Mouse (Mus musculus): ENCODE data around the gene Gm6164. TPM values are rescaled to one million over a fixed set of nuclear protein-coding genes. Genes with fewer than 3 reads are reported as not detected.
"Not testable (repeated sequence)": the region's sequence is repeated elsewhere in the genome, so short reads cannot be mapped to it uniquely, and the experiment has no call there.

The Gm6164 gene
- not detected in 2 replicates for polyA plus RNA-seq (2012; rRNA removed)

DNA sequence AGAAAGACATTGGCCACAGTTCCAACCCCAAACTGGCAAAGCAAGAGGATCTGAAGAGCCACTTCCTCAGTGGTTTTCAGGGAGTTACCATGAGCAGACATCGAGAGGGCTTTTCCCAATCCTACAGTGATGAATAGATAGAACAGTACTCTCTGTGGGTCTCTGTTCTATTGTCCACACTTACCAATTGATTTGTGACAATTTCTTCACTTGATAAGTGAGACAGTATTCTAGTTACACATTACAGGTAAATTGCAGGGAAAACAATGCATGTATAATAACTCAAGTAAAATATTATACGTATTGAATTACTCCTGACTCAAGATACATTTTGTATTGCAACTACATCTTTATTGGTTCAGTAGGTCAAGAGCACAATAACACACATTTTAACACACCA lies at the start of gene Gm6164:
Gene Gm6164 (minus strand): TSS at position 101 of the 400 bp plus-strand sequence.
- not testable (repeated sequence) for DNase-seq (ENCODE audit: low read depth, low spot score)
- WGBS = no CpG with 5 or more reads among the region's 2 CpGs

- WGBS = no CpG with 5 or more reads among the region's 2 CpGs
- DNase-seq (ENCODE audit: low read depth, low spot score) = not testable (repeated sequence)
These were observed 28.3 kb upstream of the Gm6164 start, which contains the start of gene Gm4498 for GRCm38 (mm10) chr7:20233728-20234127. Gene Gm4498 (minus strand): TSS chr7:20233828.

- WGBS = no CpG with 5 or more reads among the region's 3 CpGs
- not testable (repeated sequence) for DNase-seq (ENCODE audit: low read depth, low spot score)
These were observed 12.0 kb downstream of the Gm6164 start, which contains the start of gene Vmn1r95 for GRCm38 (mm10) chr7:20193410-20193809. Gene Vmn1r95 (plus strand): TSS chr7:20193710.

DNA sequence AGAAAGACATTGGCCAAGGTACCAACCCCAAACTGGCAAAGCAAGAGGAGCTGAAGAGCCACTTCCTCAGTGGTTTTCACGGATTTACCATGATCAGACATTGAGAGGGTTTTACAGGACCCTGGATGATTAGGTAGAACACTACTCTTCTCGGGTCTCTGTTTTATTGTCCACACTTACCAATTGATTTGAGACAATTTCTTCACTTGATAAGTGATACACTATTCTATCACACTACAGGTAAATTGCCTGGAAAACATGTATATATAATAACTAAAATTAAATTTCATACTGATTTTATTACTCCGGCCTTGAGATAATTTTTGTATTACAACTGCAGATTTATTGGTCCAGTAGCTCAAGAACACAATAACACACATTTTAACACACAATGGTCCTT lies 37.1 kb downstream of the Gm6164 start, which contains the start of gene Vmn1r94:
Gene Vmn1r94 (minus strand): TSS at position 101 of the 400 bp plus-strand sequence.
- DNase-seq (ENCODE audit: low read depth, low spot score) = not testable (repeated sequence)
- WGBS = no CpG with 5 or more reads among the region's 3 CpGs

Other genes starting within 250 kb of the Gm6164 start
- gene Ceacam20, start 240.2 kb downstream of the Gm6164 start, polyA plus RNA-seq (2012; rRNA removed) = 84.7 and 173 TPM in 2 replicates
- gene Nlrp9b, start 214.1 kb downstream of the Gm6164 start, polyA plus RNA-seq (2012; rRNA removed) = 9.1 and 17.9 TPM in 2 replicates
- 0.08 and 0.12 TPM in 2 replicates for gene Vmn1r91, start 105.9 kb downstream of the Gm6164 start, polyA plus RNA-seq (2012; rRNA removed)
- not detected in 2 replicates for gene Gm16442, start 83.0 kb downstream of the Gm6164 start, polyA plus RNA-seq (2012; rRNA removed)
- gene Vmn1r93, start 66.5 kb downstream of the Gm6164 start, polyA plus RNA-seq (2012; rRNA removed) = not detected in 2 replicates
- gene Vmn1r94, start 37.2 kb downstream of the Gm6164 start, polyA plus RNA-seq (2012; rRNA removed) = not detected in 2 replicates
- not detected in 2 replicates for gene Vmn1r95, start 11.9 kb downstream of the Gm6164 start, polyA plus RNA-seq (2012; rRNA removed)
- not detected in 2 replicates for gene Gm4498, start 28.2 kb upstream of the Gm6164 start, polyA plus RNA-seq (2012; rRNA removed)
- gene Gm5890, start 57.2 kb upstream of the Gm6164 start, polyA plus RNA-seq (2012; rRNA removed) = not detected in 2 replicates
- gene Gm4133, start 128.5 kb upstream of the Gm6164 start, polyA plus RNA-seq (2012; rRNA removed) = not detected in 2 replicates
- gene Gm5728, start 169.8 kb upstream of the Gm6164 start, polyA plus RNA-seq (2012; rRNA removed) = not detected in 2 replicates
- gene Vmn1r100, start 212.3 kb upstream of the Gm6164 start, polyA plus RNA-seq (2012; rRNA removed) = not detected in 2 replicates
- gene Vmn1r101, start 237.0 kb upstream of the Gm6164 start, polyA plus RNA-seq (2012; rRNA removed) = not detected in 2 replicates

Data from large intestine, adult 2 months (tissue).